Comparison of ENCODE assay signal across 7 mouse cellular contexts in genomic region chrX:75083982-75084773, GRCm38 (mm10). TPM values are rescaled to one million over a fixed set of nuclear protein-coding genes. Genes with fewer than 3 reads are reported as not detected.
DNase-seq lines count a peak whose midpoint lies in the region; ATAC-seq and TF ChIP-seq lines count a peak whose summit lies in the region.

No protein-coding gene starts in this region.

- H3K9ac ChIP-seq in liver, postnatal 0 days (replicated peaks): peak overlapping the region; percentile 53

- no peaks in the 10 kb centered on the region for H3K36me3 ChIP-seq in kidney, adult 2 months (ENCODE audit: control insufficient read depth, insufficient read depth, low read length)
- H3K36me3 ChIP-seq in liver, postnatal 0 days (replicated peaks; ENCODE audit: insufficient read depth, low read length): no peaks in the 10 kb centered on the region

- no peak for TF ChIP-seq POLR2A in kidney, adult 2 months (IDR thresholded peaks at IDR 0.05; ENCODE audit: low read depth, low read length)

- peak; percentile 74 for ATAC-seq in liver, postnatal 0 days
- ATAC-seq in neutrophil, adult 5-6 weeks (ENCODE audit: extremely low read depth, insufficient number of reproducible peaks, low FRiP score, poor library complexity, severe bottlenecking): peak; percentile 52

- no peaks in the 10 kb centered on the region for H3K27me3 ChIP-seq in kidney, adult 2 months (replicated peaks; ENCODE audit: control insufficient read depth, insufficient read depth, low read length)
- H3K27me3 ChIP-seq in liver, postnatal 0 days (ENCODE audit: insufficient read depth, low read length): no peaks in the 10 kb centered on the region

- WGBS in kidney, adult 2 months: 6% methylated on average over 26 of the region's 26 CpGs
- 13% methylated on average over 26 of the region's 26 CpGs for WGBS in liver, postnatal 0 days (ENCODE audit: insufficient replicate concordance)

- peak; percentile 9 to 14 for DNase-seq in CD8-positive naive resting alpha-beta T cell, adult 2 months (ENCODE audit: low read depth in 2 of 2, low spot score in 2 of 2)
- DNase-seq in NIH3T3 (ENCODE audit: low read depth): peak; percentile 14
- peak; percentile 25 for DNase-seq in embryo, embryonic 10 days (ENCODE audit: low spot score)
- peak; percentile 1 to 23 for DNase-seq in heart, adult 9 months (ENCODE audit: low spot score in 2 of 2)
- no peak for DNase-seq in kidney, adult 2 months
- peak; percentile 28 for DNase-seq in liver, postnatal 0 days

- H3K4me3 ChIP-seq in kidney, adult 2 months (ENCODE audit: insufficient read depth, low read depth, low read length): peak overlapping the region; percentile 89
- H3K4me3 ChIP-seq in liver, postnatal 0 days (ENCODE audit: low read depth, low read length): peak overlapping the region; percentile 57

- peak overlapping the region; percentile 73 for H3K4me2 ChIP-seq in liver, postnatal 0 days (ENCODE audit: low read depth, low read length)

- H3K4me1 ChIP-seq in kidney, adult 2 months (ENCODE audit: control insufficient read depth, insufficient read depth, low read length): no peaks in the 10 kb centered on the region
- H3K4me1 ChIP-seq in liver, postnatal 0 days (ENCODE audit: insufficient read depth): 0 out of 2 replicates have a peak, but pooled peaks cover 2% of the 10 kb centered on the region

- H3K27ac ChIP-seq in kidney, adult 2 months (ENCODE audit: insufficient read depth, low read depth, low read length): no peak overlapping the region
- peak overlapping the region; percentile 34; the same call in 1 of the 2 replicates for H3K27ac ChIP-seq in liver, postnatal 0 days (ENCODE audit: low read depth)

- TF ChIP-seq EP300 in liver, postnatal 0 days (IDR thresholded peaks at IDR 0.05; ENCODE audit: low read depth): no peak

- no peak for TF ChIP-seq CTCF in kidney, adult 2 months (conservative IDR thresholded peaks at IDR 0.05; ENCODE audit: insufficient read depth, insufficient read length, low read depth, low read length)
- TF ChIP-seq CTCF in liver, postnatal 0 days (IDR thresholded peaks at IDR 0.05; ENCODE audit: low read depth): no peak

- no peaks in the 10 kb centered on the region for H3K9me3 ChIP-seq in liver, postnatal 0 days (ENCODE audit: low read length)

RNA-seq across cellular contexts. Expression of gene Gab3, which starts 1.1 kb away (rescaled TPM):
- 0.43 and 0.66 TPM in 2 replicates for polyA plus RNA-seq in kidney, adult 2 months (2012; rRNA removed)
- 1.2 and 1.4 TPM in 2 replicates for polyA plus RNA-seq in liver, postnatal 0 days (2015; fragmentation: Nextera tagmentation; extraction: Ambion mirVana)
- 14.0 and 14.4 TPM in 2 replicates for total RNA-seq in neutrophil, adult 5-6 weeks (2017)

RNA-seq across cellular contexts. Expression of gene Dkc1, which starts 11.5 kb away (rescaled TPM):
- polyA plus RNA-seq in kidney, adult 2 months (2012; rRNA removed): 8.2 and 10.8 TPM in 2 replicates
- polyA plus RNA-seq in liver, postnatal 0 days (2015; fragmentation: Nextera tagmentation; extraction: Ambion mirVana): 33.0 and 46.7 TPM in 2 replicates
- total RNA-seq in neutrophil, adult 5-6 weeks (2017): 75.8 and 81.5 TPM in 2 replicates

RNA-seq across cellular contexts. Expression of gene Mpp1, which starts 46.6 kb away (rescaled TPM):
- polyA plus RNA-seq in kidney, adult 2 months (2012; rRNA removed): 143 and 144 TPM in 2 replicates
- polyA plus RNA-seq in liver, postnatal 0 days (2015; fragmentation: Nextera tagmentation; extraction: Ambion mirVana): 74.1 and 76.4 TPM in 2 replicates
- 157 and 164 TPM in 2 replicates for total RNA-seq in neutrophil, adult 5-6 weeks (2017)
